ENCODE assay signal across 8 mouse cellular contexts in genomic region chr6:39117584-39118455, GRCm38 (mm10). TPM values are rescaled to one million over a fixed set of nuclear protein-coding genes. Genes with fewer than 3 reads are reported as not detected.
DNase-seq lines count a peak whose midpoint lies in the region; ATAC-seq lines count a peak whose summit lies in the region.

TSS of gene Parp12 (minus strand) at chr6:39118349.

- no peaks in the 10 kb centered on the region; the same call in 1 of the 2 replicates for H3K36me3 ChIP-seq in heart, embryonic 14.5 days (ENCODE audit: control insufficient read depth, insufficient read depth, low read length)
- H3K36me3 ChIP-seq in liver, embryonic 15.5 days (replicated peaks) = no peaks in the 10 kb centered on the region
- H3K36me3 ChIP-seq in stomach, embryonic 15.5 days = no peaks in the 10 kb centered on the region

- H3K27me3 ChIP-seq in heart, embryonic 14.5 days (ENCODE audit: control insufficient read depth, insufficient read depth, low read length) = no peaks in the 10 kb centered on the region
- H3K27me3 ChIP-seq in liver, embryonic 15.5 days = peaks cover 75% of the 10 kb centered on the region
- no peaks in the 10 kb centered on the region for H3K27me3 ChIP-seq in stomach, embryonic 15.5 days (replicated peaks)

- peak; percentile 8 for DNase-seq in fibroblast of lung, adult 2 months (ENCODE audit: low read depth)
- peak; percentile 92 for DNase-seq in kidney, postnatal 10 days
- peak; percentile 72 for DNase-seq in neural tube, embryonic 10.5 days (ENCODE audit: extremely low spot score, low spot score)

- H3K4me1 ChIP-seq in brown adipose tissue, adult 24 weeks (ENCODE audit: control insufficient read depth, insufficient read depth, insufficient read length, low read length) = peaks cover 8% of the 10 kb centered on the region; the same call in 1 of the 2 replicates
- H3K4me1 ChIP-seq in heart, embryonic 14.5 days (ENCODE audit: control insufficient read depth in 2 of 2, insufficient read depth in 2 of 2, low read length in 2 of 2) = peaks cover 6 to 13% of the 10 kb centered on the region in 2 experiments; a peak in 3 of 4 replicates
- peaks cover 16% of the 10 kb centered on the region for H3K4me1 ChIP-seq in liver, embryonic 15.5 days (replicated peaks)
- peaks cover 6% of the 10 kb centered on the region; the same call in 1 of the 2 replicates for H3K4me1 ChIP-seq in stomach, embryonic 15.5 days

- 2% methylated on average over 100 of the region's 101 CpGs for WGBS in heart, embryonic 14.5 days
- WGBS in liver, embryonic 15.5 days (ENCODE audit: insufficient replicate concordance) = 1% methylated on average over 99 of the region's 101 CpGs
- under 1% methylated on average over 100 of the region's 101 CpGs for WGBS in stomach, embryonic 15.5 days

- ATAC-seq in CD4-positive, CD25-positive, alpha-beta regulatory T cell, adult 4 months = peak; percentile 82
- ATAC-seq in heart, embryonic 14.5 days (ENCODE audit: insufficient number of reproducible peaks, insufficient read depth, low FRiP score, low read depth) = peak; percentile 81
- peak; percentile 85 for ATAC-seq in liver, embryonic 15.5 days (ENCODE audit: insufficient read depth)
- ATAC-seq in stomach, embryonic 15.5 days (ENCODE audit: insufficient read depth, low FRiP score, low read depth) = peak; percentile 86

- H3K27ac ChIP-seq in brown adipose tissue, adult 24 weeks (replicated peaks; ENCODE audit: low read depth, low read length) = peak within 1 kb of the TSS; percentile 74
- peak within 1 kb of the TSS; percentile 14 to 63; a peak in 3 of 4 replicates for H3K27ac ChIP-seq in heart, embryonic 14.5 days (replicated peaks in 1 of 2; ENCODE audit: control insufficient read depth in 1 of 2, insufficient read depth in 1 of 2, low read depth in 2 of 2, low read length in 2 of 2)
- H3K27ac ChIP-seq in liver, embryonic 15.5 days (replicated peaks) = peak within 1 kb of the TSS; percentile 59; the same call in 1 of the 2 replicates
- H3K27ac ChIP-seq in stomach, embryonic 15.5 days = peak within 1 kb of the TSS; percentile 69; the same call in 1 of the 2 replicates

- H3K9me3 ChIP-seq in heart, embryonic 14.5 days (ENCODE audit: control insufficient read depth, low read length) = peaks cover 6% of the 10 kb centered on the region; the same call in 1 of the 2 replicates
- no peaks in the 10 kb centered on the region for H3K9me3 ChIP-seq in liver, embryonic 15.5 days (replicated peaks)
- no peaks in the 10 kb centered on the region for H3K9me3 ChIP-seq in stomach, embryonic 15.5 days

- H3K9ac ChIP-seq in heart, embryonic 14.5 days (ENCODE audit: low read length) = peak within 1 kb of the TSS; percentile 91
- H3K9ac ChIP-seq in liver, embryonic 15.5 days = peak within 1 kb of the TSS; percentile 69
- peak within 1 kb of the TSS; percentile 76 for H3K9ac ChIP-seq in stomach, embryonic 15.5 days

- peak within 1 kb of the TSS; percentile 76 for H3K4me2 ChIP-seq in heart, embryonic 14.5 days (ENCODE audit: low read length)
- peak within 1 kb of the TSS; percentile 89 for H3K4me2 ChIP-seq in liver, embryonic 15.5 days
- peak within 1 kb of the TSS; percentile 82 for H3K4me2 ChIP-seq in stomach, embryonic 15.5 days

- H3K4me3 ChIP-seq in brown adipose tissue, adult 24 weeks (ENCODE audit: insufficient read depth, low read depth, low read length) = peak within 1 kb of the TSS; percentile 86
- H3K4me3 ChIP-seq in heart, embryonic 14.5 days (ENCODE audit: control insufficient read depth in 1 of 2, insufficient read depth in 1 of 2, low read depth in 1 of 2, low read length in 2 of 2) = peak within 1 kb of the TSS; percentile 91
- peak within 1 kb of the TSS; percentile 88 for H3K4me3 ChIP-seq in liver, embryonic 15.5 days (replicated peaks)
- peak within 1 kb of the TSS; percentile 91 for H3K4me3 ChIP-seq in stomach, embryonic 15.5 days (replicated peaks)

RNA-seq across cellular contexts. Expression of gene Parp12, which starts in this region (rescaled TPM):
- polyA plus RNA-seq in CD4-positive, CD25-positive, alpha-beta regulatory T cell, adult 4 months (2017; shearing (Covaris generic)) = 1 to 10 TPM; 2.7 to 4.3 TPM
- 9.3 and 13.8 TPM in 2 replicates for polyA plus RNA-seq in brown adipose tissue, adult 24 weeks (2012; ENCODE audit: insufficient read depth, insufficient read length, missing spikeins)
- 14.4 and 16.5 TPM in 2 replicates for polyA plus RNA-seq in heart, embryonic 14.5 days (2014; fragmentation: Nextera tagmentation; extraction: Ambion mirVana)
- polyA plus RNA-seq in liver, embryonic 15.5 days (2015; fragmentation: Nextera tagmentation; extraction: Ambion mirVana) = 5.1 and 5.2 TPM in 2 replicates
- polyA plus RNA-seq in stomach, embryonic 15.5 days (2015; fragmentation: Nextera tagmentation; extraction: Ambion mirVana) = 9.1 and 9.9 TPM in 2 replicates

Comparison
In these comparisons a context has a peak if more than half of its experiments do, and no peak if none do; other contexts are left out.
1. Peak in every context shown above with its lines: DNase-seq, ATAC-seq, H3K4me3 ChIP-seq and H3K27ac ChIP-seq.
2. DNase-seq: peak in every context shown above with its lines; median percentile 92 in kidney, postnatal 10 days; 72 in neural tube, embryonic 10.5 days; 8 in fibroblast of lung, adult 2 months.